Mouse (Mus musculus) kidney, postnatal 10 days (tissue): ENCODE data around the gene Zfp213.
"Not testable (repeated sequence)": the region's sequence is repeated elsewhere in the genome, so short reads cannot be mapped to it uniquely, and the experiment has no call there.

ENCODE experiments used
- DNase-seq: peaks from one replicate; pipeline ENCODE4 v3.0.0; 2021; ENCODE audit warnings: mixed read lengths

The Zfp213 gene

GRCm38 (mm10) chr17:23543325-23543724, 20.7 kb downstream of the Zfp213 start:
- no peak for DNase-seq

DNA sequence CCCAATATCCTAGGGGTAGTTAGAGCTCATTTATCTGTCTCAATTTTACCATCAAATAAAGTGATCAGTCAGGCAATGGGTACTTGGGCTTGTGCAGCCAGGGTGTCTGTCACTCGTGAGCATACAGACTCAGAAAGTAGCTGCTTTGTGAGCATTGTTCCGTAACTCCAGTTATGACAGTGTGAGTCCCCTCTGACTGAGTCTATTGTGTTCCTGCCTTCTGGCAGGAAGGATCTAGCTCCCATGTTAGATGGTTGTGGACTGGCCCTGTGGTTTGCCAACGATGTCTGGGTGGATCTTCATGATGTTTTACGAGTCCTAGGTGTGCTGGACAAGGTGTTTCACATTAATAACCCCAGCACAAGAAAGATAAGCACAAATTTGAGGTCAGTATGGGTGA, 21.2 kb downstream of the Zfp213 start:
- no peak for DNase-seq

GRCm38 (mm10) chr17:23542004-23542720, 21.9 kb downstream of the Zfp213 start:
- DNase-seq: no peak

DNA sequence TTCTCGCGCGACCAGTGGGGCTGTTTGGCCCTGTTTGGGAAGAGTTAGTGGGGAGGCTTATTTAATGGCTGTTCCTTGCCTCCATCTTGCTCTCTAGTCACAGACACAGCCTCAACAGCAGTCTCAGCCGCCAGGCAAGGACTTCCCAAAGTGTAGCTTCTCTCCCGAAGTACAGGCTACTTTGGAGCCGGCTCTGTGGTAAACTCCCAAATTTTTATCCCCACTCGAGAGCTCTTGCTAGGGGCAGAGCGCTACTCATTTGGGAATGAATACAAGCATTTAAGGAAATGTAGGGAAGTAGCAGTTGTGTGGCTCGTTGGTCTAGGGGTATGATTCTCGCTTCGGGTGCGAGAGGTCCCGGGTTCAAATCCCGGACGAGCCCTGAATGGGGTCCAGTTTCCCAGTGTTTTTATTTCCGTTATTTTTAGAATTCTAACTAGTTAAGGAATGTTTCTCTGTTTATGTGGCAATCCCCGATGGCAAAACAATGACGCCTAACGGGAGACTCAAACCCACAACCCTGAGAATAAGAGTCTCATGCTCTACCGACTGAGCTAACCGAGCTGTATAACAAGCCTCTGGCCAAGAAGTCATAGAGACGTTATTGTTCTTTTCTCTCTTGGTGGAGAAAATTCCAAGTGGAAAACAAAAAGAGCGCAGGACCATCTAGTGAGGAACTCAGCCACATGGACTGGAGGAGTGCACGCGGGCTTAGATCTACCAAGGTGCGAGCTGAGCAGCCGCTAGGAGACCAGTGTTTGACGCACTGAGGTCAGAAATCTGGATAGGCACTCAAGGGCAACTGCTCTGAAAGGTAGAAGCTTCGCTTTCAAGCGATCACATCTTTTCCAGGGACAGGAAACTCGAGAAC, 23.2 kb downstream of the Zfp213 start:
- DNase-seq: peak; percentile 9

DNA sequence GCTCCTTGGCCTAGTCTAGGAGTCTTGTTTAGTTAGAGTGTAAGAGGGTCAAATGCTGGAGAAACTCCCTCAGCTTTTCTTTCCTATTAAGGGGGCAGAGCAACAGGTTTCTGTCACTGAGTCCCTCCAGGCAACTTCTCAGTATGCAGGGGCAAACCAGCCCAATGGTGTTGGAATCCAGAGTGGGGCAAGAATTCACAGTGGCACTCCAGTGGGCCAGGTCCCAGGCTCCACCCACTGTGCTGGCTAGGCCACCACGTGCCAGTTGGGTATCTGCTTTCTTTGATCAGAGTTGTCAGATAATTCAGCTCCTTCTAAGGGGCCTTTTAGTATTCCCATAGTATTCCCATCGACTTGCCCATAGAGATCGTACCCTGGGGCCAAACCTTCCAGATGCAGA, 23.9 kb downstream of the Zfp213 start:
- no peak for DNase-seq

- DNase-seq: no peak
Observed at GRCm38 (mm10) chr17:23539608-23540007, 24.4 kb downstream of the Zfp213 start.

GRCm38 (mm10) chr17:23538299-23539015, 25.6 kb downstream of the Zfp213 start:
- DNase-seq: peak; percentile 8

- DNase-seq: no peak
Observed at GRCm38 (mm10) chr17:23537554-23538255, 26.3 kb downstream of the Zfp213 start.

DNA sequence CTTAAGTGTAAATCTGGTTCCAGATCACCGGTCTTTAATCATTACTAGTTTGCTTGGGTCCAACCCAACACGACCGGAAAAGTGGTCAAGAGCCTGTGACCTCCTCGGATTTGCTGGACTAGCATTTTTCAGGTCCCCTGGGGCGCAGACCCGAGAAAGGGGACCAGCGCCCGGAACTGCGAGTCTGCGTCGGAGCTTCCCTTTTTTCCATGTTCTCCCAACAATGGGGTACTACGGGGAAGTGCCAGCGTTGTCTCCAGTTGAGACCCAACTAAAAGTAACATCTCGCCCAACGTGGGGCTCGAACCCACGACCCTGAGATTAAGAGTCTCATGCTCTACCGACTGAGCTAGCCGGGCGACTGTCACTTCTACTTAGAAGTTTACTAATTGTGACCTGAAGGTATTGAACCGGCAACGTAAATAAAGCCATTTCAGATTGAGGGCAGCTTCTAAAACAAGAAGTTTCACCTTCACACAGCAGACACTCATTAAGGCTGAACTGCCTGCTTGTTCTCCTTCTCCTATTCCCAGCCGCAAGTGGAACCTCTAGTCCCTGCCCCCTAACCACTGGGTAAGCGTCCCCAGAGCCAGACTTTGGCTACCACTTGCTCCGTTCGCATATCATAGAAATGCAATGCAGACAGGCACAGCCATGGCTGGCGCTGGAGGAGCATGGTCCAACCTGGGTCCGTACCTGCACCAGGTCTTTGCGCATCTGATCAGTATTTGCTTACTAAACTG, 28.8 kb downstream of the Zfp213 start:
- DNase-seq: peak; percentile 16

GRCm38 (mm10) chr17:23533591-23534490, 30.2 kb downstream of the Zfp213 start:
- not testable (repeated sequence) for DNase-seq

DNA sequence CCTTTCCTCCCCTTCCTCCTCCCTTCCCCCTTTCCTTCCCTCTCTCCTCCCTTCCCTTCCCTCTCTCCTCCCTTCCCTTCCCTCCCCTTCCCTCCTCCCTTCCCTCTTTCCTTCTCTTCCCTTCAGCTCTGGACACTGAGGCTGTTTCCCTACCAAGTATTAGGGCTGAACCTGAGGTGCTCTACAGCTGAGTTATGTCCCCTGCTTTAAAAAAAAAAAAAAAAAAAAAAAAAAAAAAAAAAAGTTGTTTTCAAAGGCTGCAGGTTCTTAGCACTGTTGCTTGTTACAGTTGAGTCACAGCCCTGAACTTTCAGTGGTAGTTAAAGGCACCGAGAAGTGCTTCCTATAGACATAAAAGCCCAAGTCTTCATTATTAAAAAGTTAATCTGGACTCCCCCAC, 32.6 kb downstream of the Zfp213 start:
- DNase-seq: not testable (repeated sequence)

DNA sequence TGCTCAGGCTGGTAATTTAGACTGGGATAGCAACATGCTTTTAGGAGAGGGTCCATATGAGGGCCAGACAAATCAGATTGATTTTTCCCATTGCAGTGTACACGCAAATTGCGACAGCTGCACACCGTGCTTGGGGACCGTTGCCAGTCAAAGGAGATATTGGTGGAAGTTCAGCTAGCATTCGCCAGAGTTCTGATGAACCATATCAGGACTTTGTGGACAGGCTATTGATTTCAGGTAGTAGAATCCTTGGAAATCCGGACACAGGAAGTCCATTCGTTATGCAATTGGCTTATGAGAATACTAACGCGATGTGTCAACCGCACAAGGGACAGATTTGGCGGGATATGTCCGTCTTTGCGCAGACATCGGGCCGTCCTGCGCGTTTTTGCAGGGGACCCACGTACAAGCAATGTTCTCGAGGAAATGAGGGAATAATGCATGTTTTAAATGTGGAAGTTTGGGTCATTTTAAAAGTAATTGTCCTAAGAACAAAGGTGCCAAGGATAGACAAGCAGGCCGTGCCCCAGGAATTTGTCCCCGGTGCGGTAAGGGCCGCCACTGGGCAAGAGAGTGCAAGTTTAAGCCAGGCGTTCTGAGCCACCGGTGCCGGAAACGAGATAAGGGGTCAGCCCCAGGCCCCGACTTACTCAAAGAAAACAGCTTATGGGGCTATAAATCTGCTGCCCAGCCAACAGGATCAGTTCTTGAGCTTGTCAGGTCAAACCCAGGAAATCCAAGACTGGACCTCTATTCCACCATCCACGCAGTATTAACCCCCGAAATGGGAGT, 40.9 kb downstream of the Zfp213 start:
- not testable (repeated sequence) for DNase-seq

DNA sequence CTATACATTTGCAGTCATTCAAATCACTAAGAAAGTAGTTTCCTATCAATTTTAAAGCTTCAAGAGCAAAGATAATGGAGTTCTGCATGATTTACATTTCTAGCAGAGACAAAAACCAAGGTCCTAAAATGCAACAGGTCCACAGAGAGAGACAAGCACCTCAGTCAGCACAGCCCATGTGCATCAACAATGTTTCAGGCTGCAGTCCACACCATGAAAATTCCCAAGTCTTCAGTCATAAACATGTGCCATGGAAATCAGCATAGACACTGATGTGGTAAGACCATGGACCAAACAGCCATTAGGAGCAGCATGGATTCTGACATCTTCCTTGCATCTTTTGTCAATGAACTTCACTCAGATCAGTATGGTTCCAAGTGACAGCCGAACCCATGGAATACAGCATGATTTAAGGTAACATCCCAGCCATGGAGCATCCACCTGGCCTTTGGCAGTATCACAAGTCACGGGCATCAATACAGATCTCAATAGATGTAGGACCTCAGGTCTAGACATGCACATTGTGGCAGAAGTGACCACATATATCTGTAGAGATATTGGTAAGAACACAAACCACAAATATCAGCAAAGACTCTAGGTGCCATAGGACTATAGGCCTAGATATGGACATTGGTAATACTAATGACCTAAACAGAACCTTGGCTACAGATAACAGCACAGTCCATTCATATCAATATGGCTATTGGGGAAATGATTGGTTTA, 45.2 kb downstream of the Zfp213 start:
- no peak for DNase-seq
